Mouse (Mus musculus) intestine, embryonic 15.5 days (tissue): Measurements from ENCODE around the gene Tmem221. TPM values are rescaled to one million over a fixed set of nuclear protein-coding genes. Genes with fewer than 3 reads are reported as not detected.
"Not testable (repeated sequence)": the region's sequence is repeated elsewhere in the genome, so short reads cannot be mapped to it uniquely, and the experiment has no call there.

ENCODE experiments used
- ATAC-seq: fragments of 200-750 bp; cut with Nextera tagmentation; 2 replicates; pipeline ENCODE4 v1.8.0; 2017; ENCODE audit warnings: moderate TSS enrichment, moderate library complexity
- H3K27ac ChIP-seq: fragments of 300-500 bp; sonication (generic); 2 replicates; pipeline ENCODE4 v1.5.1; 2015; ENCODE audit warnings: mild to moderate bottlenecking, inconsistent platforms
- H3K27me3 ChIP-seq: fragments of 300-500 bp; sonication (generic); replicated peaks from 2 replicates; pipeline ENCODE4 v1.6.1; 2015; ENCODE audit warnings: inconsistent platforms
- H3K36me3 ChIP-seq: fragments of 300-500 bp; sonication (generic); 2 replicates; pipeline ENCODE4 v1.6.1; 2015; ENCODE audit warnings: inconsistent platforms
- H3K4me1 ChIP-seq: fragments of 300-500 bp; sonication (generic); replicated peaks from 2 replicates; pipeline ENCODE4 v1.6.1; 2015; ENCODE audit warnings: inconsistent platforms
- H3K4me2 ChIP-seq: fragments of 300-500 bp; sonication (generic); replicated peaks from 2 replicates; pipeline ENCODE4 v1.6.1; 2015; ENCODE audit warnings: mild to moderate bottlenecking, inconsistent platforms
- H3K4me3 ChIP-seq: fragments of 300-500 bp; sonication (generic); replicated peaks from 2 replicates; pipeline ENCODE4 v1.5.1; 2015; ENCODE audit warnings: inconsistent platforms
- H3K9ac ChIP-seq: fragments of 300-500 bp; sonication (generic); 2 replicates; pipeline ENCODE4 v1.6.1; 2015; ENCODE audit warnings: inconsistent platforms
- H3K9me3 ChIP-seq: fragments of 300-500 bp; sonication (generic); 2 replicates; pipeline ENCODE4 v1.6.1; 2016; ENCODE audit warnings: inconsistent platforms
- WGBS: fragments of 180-500 bp; shearing (Covaris S2); methylation state at CpG from one replicate; pipeline ENCODE4 v1.1.7; 2015; 5-methylcytosine and 5-hydroxymethylcytosine counted together
- polyA plus RNA-seq: library from polyadenylated mRNA; unstranded; fragments of >200 nt; fragmentation: Nextera tagmentation; extraction: Ambion mirVana; gene quantifications from 2 replicates; pipeline ENCODE4 v1.2.1, GENCODE M21; 2015

Tmem221 gene
- polyA plus RNA-seq, 1 experiment from 2014 or later = 2.1 TPM

DNA sequence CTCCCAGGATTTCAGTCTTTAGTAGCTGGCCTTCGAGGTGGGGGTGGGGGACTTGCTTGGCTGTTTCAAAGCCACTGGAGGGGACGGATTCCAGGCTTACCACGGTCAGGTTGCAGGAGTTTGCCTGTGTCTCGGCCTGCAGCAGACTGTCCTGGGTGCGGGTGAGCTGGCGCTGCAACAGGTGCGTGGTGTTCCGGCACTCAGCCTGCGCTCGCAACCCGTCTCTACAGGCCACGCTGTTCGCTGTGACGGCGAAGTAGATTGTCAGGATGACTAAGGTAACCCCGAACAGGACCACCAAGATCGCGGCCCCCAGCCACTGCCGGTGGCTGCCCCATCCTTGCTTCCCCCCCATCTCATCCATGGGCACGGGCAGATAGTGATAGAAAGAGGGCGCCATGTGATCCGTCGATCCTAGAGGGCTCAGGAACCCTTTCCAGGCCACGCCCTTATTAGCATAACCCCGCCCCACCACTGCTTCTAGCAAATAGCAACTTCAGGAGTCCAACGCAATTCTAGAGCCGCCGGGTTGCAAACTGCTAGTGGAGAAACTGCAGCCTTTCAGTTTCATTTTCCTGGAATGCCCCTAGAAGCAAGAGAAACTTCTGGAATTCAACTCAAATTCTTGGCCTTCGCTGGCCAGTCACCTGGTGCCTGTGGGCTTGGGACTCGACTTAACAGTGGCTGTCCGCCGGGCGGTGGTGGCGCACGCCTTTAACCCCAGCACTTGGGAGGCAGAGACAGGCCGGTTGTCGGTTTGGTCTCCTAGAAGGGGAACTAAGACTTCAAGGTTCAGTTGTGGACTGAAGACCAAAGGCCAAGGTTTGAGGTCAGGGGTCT is 21.4 kb downstream of the Tmem221 start, which contains the start of gene Bst2:
Gene Bst2, minus strand, starts transcription at position 429 of the 840 bp plus-strand sequence.
- ATAC-seq = peak; percentile 92

DNA sequence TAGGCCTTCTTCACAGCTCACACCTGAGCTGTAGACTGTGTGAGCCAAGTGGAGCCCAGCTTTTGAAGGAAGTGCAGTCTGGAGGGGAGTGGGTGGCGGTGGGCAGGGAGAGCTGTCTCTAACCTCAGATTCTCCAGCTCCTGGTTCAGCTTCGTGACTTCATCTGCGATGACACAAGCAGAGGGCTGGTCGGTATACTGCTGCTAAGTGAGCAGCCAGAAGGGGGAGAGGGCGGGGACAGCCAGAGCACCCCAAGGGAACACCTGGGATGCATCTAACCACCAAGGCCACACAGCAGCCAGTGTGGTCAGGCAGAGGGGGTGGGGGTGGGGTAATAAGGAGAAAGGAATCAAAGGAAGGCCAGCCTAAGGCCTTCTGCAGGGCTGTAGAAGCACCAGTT is 23.0 kb downstream of the Tmem221 start:
- Histone ChIP-seq H3K9me3 (no peaks in the 10 kb centered on the region), H3K9ac (no peak overlapping the region), H3K36me3 (no peaks in the 10 kb centered on the region), H3K4me2 (0 out of 2 replicates have a peak overlapping the region, but pooled peaks have one; percentile 82), H3K4me3 (no peak overlapping the region), H3K4me1 (peaks cover 10% of the 10 kb centered on the region), H3K27me3 (no peaks in the 10 kb centered on the region), H3K27ac (no peak overlapping the region)
- no peak for ATAC-seq
- WGBS = 60% methylated on average over 5 of the region's 5 CpGs

More for the DNA sequence above, 21.4 kb downstream of the Tmem221 start, which contains the start of gene Bst2:
- Histone ChIP-seq H3K27ac (peak within 1 kb of the TSS; percentile 83), H3K4me3 (peak within 1 kb of the TSS; percentile 50), H3K27me3 (no peaks in the 10 kb centered on the region), H3K9ac (peak within 1 kb of the TSS; percentile 63), H3K36me3 (no peaks in the 10 kb centered on the region), H3K4me1 (peaks cover 10% of the 10 kb centered on the region), H3K4me2 (peak within 1 kb of the TSS; percentile 82), H3K9me3 (no peaks in the 10 kb centered on the region)
- WGBS = 3% methylated on average over 37 of the region's 37 CpGs

DNA sequence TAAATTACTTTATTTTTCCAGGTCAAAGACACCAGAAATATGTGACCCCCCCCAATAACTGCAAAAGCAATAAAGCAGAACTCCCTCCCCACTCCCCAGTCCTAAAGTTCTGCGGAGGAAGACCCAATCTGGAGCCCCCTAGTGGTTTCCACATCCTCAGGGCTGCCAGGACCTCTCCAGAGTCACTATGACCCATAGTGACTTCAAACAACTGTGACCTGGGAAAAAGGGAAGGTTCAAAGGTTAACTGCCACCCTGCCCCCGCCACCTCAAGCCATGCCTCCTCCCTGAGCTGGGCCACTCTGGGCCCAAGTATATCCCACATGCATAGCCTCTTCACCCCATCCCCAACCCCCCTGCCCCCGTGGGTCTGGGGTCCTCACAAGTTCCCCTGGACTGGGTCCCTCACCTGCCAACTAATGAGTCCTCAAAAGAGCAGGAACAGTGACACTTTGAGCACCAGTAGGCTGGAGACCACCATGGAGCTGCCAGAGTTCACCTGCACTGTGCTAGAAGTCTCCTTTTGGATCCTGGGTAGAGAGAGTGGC is 24.3 kb downstream of the Tmem221 start:
- no peak overlapping the region for H3K4me2 ChIP-seq
- H3K9ac ChIP-seq = no peak overlapping the region
- H3K9me3 ChIP-seq = no peaks in the 10 kb centered on the region
- H3K36me3 ChIP-seq = no peaks in the 10 kb centered on the region
- H3K4me1 ChIP-seq = peaks cover 10% of the 10 kb centered on the region
- H3K27me3 ChIP-seq = no peaks in the 10 kb centered on the region
- ATAC-seq = no peak
- WGBS = 51% methylated on average over 3 of the region's 3 CpGs
- no peak overlapping the region for H3K27ac ChIP-seq
- no peak overlapping the region for H3K4me3 ChIP-seq

GRCm38 (mm10) chr8:71530735-71531467 is 27.8 kb downstream of the Tmem221 start:
- not testable (repeated sequence) for H3K27me3 ChIP-seq, H3K9ac ChIP-seq, H3K27ac ChIP-seq, H3K36me3 ChIP-seq, H3K4me2 ChIP-seq, H3K4me3 ChIP-seq, H3K4me1 ChIP-seq, H3K9me3 ChIP-seq, ATAC-seq
- WGBS = 74% methylated on average over 6 of the region's 12 CpGs

- H3K9me3 ChIP-seq = no peaks in the 10 kb centered on the region
- peaks cover 11% of the 10 kb centered on the region for H3K27me3 ChIP-seq
Observed at GRCm38 (mm10) chr8:71528362-71529073, 30.2 kb downstream of the Tmem221 start.

GRCm38 (mm10) chr8:71527162-71527870 is 31.4 kb downstream of the Tmem221 start:
- Histone ChIP-seq H3K4me1 (peaks cover 7% of the 10 kb centered on the region), H3K27ac (0 out of 2 replicates have a peak overlapping the region, but pooled peaks have one; percentile 0), H3K4me2 (no peak overlapping the region), H3K9ac (no peak overlapping the region), H3K9me3 (no peaks in the 10 kb centered on the region), H3K4me3 (no peak overlapping the region), H3K27me3 (peaks cover 11% of the 10 kb centered on the region), H3K36me3 (no peaks in the 10 kb centered on the region)
- WGBS = 64% methylated on average over 3 of the region's 3 CpGs
- ATAC-seq = no peak

More at GRCm38 (mm10) chr8:71528362-71529073, 30.2 kb downstream of the Tmem221 start:
- WGBS = 74% methylated on average over 11 of the region's 11 CpGs
- Histone ChIP-seq H3K9ac (no peak overlapping the region), H3K4me1 (peaks cover 7% of the 10 kb centered on the region), H3K4me3 (no peak overlapping the region), H3K4me2 (no peak overlapping the region), H3K36me3 (no peaks in the 10 kb centered on the region), H3K27ac (0 out of 2 replicates have a peak overlapping the region, but pooled peaks have one; percentile 51)
- no peak for ATAC-seq

DNA sequence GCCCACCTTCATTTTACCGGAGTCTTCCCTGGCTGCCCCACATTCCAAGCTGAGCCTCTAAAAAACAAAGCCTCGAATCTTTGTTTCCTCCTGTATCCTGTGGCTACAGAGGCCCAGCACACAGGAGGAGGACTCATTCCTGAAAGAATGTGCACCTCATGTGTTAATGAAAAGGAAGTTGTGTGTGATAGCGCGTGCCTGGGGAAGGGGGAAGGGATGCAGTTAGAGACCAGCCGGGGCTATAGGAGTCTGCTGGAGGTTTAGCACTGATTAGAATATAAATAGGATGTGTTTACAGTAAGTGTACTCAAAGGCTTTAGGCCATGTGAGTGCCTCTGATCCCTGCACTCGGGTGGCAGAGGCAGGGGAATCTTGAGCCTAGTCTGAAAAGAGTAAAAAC is 32.4 kb downstream of the Tmem221 start:
- Histone ChIP-seq H3K36me3 (no peaks in the 10 kb centered on the region), H3K9ac (no peak overlapping the region), H3K4me3 (no peak overlapping the region), H3K4me2 (no peak overlapping the region), H3K4me1 (peaks cover 12% of the 10 kb centered on the region), H3K27me3 (peaks cover 11% of the 10 kb centered on the region), H3K9me3 (no peaks in the 10 kb centered on the region), H3K27ac (0 out of 2 replicates have a peak overlapping the region, but pooled peaks have one; percentile 28)
- ATAC-seq = no peak
- 28% methylated on average over 6 of the region's 6 CpGs for WGBS

DNA sequence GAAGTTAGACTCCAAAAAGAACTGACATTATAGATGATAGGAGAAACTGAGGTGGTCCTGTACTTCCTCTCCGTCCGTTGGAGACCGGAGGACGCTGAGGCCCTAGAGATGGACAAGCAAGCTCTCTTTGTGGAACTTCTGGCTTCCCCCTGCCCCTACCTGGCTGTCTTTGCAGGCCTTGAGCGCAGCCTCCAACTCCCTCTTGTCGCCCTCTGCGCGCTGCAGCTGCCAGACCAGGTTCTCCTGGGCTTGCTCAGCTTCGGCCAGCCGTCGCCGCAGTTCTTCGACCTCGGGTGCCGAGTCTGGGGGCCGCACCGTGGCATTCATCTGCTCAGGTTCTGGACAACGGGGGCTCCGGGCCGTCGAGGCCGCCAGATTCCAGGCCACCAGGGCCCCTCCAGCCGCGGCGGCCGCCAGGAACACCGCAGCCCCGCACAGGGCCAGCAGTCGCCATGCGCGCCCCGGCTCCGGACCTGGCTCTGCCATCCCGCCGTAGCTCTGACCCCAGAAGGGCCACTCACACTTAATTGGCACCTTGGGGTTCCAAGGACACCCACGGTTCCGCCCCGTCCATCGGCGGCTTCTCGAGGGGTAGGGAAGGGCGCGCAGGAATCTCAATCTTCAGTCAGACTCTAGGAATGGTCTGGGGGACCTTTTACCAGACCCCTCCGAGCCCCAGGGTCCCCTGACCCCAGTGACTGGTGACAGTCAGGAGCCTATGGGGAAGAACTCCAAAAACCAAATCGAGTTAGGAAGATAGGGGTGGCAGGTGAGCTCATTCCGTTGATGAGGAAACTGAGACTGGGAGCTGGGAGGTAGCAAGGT is 33.2 kb downstream of the Tmem221 start, which contains the start of gene Ccdc194:
Gene Ccdc194, minus strand, starts transcription at position 486 of the 825 bp plus-strand sequence.
- ATAC-seq = no peak
- peaks cover 13% of the 10 kb centered on the region for H3K4me1 ChIP-seq
- H3K4me3 ChIP-seq = 0 out of 2 replicates have a peak within 1 kb of the TSS, but pooled peaks have one; percentile 7
- no peaks in the 10 kb centered on the region for H3K9me3 ChIP-seq
- peak within 1 kb of the TSS; percentile 1; the same call in 1 of the 2 replicates for H3K9ac ChIP-seq
- peak within 1 kb of the TSS; percentile 37 for H3K4me2 ChIP-seq
- peaks cover 11% of the 10 kb centered on the region for H3K27me3 ChIP-seq
- peak within 1 kb of the TSS; percentile 28; the same call in 1 of the 2 replicates for H3K27ac ChIP-seq
- 12% methylated on average over 46 of the region's 46 CpGs for WGBS
- no peaks in the 10 kb centered on the region for H3K36me3 ChIP-seq

DNA sequence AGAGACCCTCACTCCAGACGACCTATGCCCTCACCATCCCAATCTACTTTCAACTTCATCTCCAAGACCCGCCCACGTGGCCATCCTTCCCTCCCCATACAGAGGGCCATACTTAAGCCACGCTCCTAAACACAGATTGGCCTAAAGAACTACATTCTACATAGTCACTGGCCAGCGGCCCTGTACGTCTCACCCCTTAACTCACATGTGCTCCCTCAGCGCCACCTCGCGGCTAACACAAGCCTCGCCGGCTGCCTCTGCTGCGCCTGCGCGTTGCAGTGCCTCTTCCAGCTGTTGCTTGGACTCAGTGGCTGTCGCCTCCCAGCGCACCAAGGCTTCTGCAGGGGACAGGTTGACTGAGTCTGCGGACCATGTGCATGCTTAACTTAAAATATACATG is 37.0 kb downstream of the Tmem221 start:
- Histone ChIP-seq H3K9me3 (no peaks in the 10 kb centered on the region), H3K4me2 (peak overlapping the region; percentile 38), H3K36me3 (no peaks in the 10 kb centered on the region), H3K9ac (peak overlapping the region; percentile 8), H3K27me3 (peaks cover 11% of the 10 kb centered on the region), H3K4me1 (peaks cover 13% of the 10 kb centered on the region), H3K4me3 (no peak overlapping the region), H3K27ac (no peak overlapping the region)
- ATAC-seq = peak; percentile 80
- WGBS = 4% methylated on average over 17 of the region's 17 CpGs

- not testable (repeated sequence) for H3K4me1 ChIP-seq, H3K27me3 ChIP-seq, H3K27ac ChIP-seq, H3K36me3 ChIP-seq, H3K9ac ChIP-seq, H3K4me3 ChIP-seq, H3K4me2 ChIP-seq, H3K9me3 ChIP-seq, ATAC-seq
- WGBS = 44% methylated on average over 10 of the region's 10 CpGs
Observed at GRCm38 (mm10) chr8:71519037-71519825, 39.4 kb downstream of the Tmem221 start.
